Mouse (Mus musculus) liver, postnatal 0 days (tissue): Measurements from ENCODE around the gene Ccdc136.

Source experiments
- CTCF ChIP-seq: sonication (generic); IDR thresholded peaks from 2 replicates; pipeline ENCODE4 v1.5.1; 2016; ENCODE audit warnings: antibody characterized with exemption, low read depth
- EP300 ChIP-seq: IDR thresholded peaks from 2 replicates; pipeline ENCODE4 v1.6.1; 2016; ENCODE audit warnings: antibody characterized with exemption, low read depth, mild to moderate bottlenecking

DNA sequence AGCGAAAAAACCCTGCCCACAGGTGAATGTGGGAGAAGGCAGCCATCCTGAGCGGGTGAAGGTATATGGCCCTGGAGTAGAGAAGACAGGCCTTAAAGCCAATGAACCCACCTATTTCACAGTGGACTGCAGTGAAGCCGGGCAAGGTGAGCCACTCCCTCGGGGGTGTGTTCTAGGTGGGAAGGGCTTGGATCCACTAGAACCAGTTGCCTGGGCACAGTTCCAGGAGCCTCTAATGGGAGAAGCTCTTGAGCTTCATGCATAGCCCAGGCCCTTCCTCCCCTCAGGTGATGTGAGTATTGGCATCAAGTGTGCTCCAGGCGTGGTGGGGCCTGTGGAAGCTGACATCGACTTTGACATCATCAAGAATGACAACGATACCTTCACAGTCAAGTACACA, 49.2 kb downstream of the Ccdc136 start:
- no peak for TF ChIP-seq CTCF
- no peak for TF ChIP-seq EP300
